Mouse (Mus musculus) myocyte (in vitro differentiated cells): Measurements from ENCODE around the gene Lrrc40.

Experiments used
- E2F4 ChIP-seq: IDR thresholded peaks from one replicate; pipeline ENCODE4 v1.6.1; 2011; ENCODE audit warnings: mild to moderate bottlenecking, control low read depth, moderate library complexity; ENCODE audit not compliant: insufficient read depth
- MYOD1 ChIP-seq, 3 experiments: IDR thresholded peaks; one replicate each; pipeline ENCODE4 v1.6.1; 2011; ENCODE audit warnings: control low read depth in 2 of 3, low read depth in 2 of 3, mild to moderate bottlenecking in 2 of 3, moderate library complexity in 1 of 3; ENCODE audit not compliant: insufficient read length in 2 of 3, control insufficient read depth in 1 of 3
- MYOG ChIP-seq, 3 experiments: IDR thresholded peaks; one replicate each; pipeline ENCODE4 v1.6.1; 2011; ENCODE audit warnings: control low read depth in 2 of 3, low read depth in 2 of 3, mild to moderate bottlenecking in 2 of 3; ENCODE audit not compliant: insufficient read length in 2 of 3, control insufficient read depth in 1 of 3, insufficient read depth in 1 of 3
- POLR2A ChIP-seq: IDR thresholded peaks from one replicate; pipeline ENCODE4 v1.6.1; 2011; ENCODE audit warnings: low read depth, mild to moderate bottlenecking, control low read depth, moderate library complexity; ENCODE audit not compliant: insufficient read length
- POLR2AphosphoS2 ChIP-seq: IDR thresholded peaks from one replicate; pipeline ENCODE4 v1.6.1; 2011; ENCODE audit warnings: low read depth, control low read depth; ENCODE audit not compliant: insufficient read length
- REST ChIP-seq: IDR thresholded peaks from one replicate; pipeline ENCODE4 v1.6.1; 2011; ENCODE audit warnings: mild to moderate bottlenecking, control low read depth, moderate library complexity; ENCODE audit not compliant: insufficient read depth, insufficient read length
- TCF12 ChIP-seq: IDR thresholded peaks from one replicate; pipeline ENCODE4 v1.6.1; 2011; ENCODE audit warnings: mild to moderate bottlenecking, control low read depth; ENCODE audit not compliant: poor library complexity, insufficient read depth, severe bottlenecking
- USF1 ChIP-seq: IDR thresholded peaks from one replicate; pipeline ENCODE4 v1.6.1; 2011; ENCODE audit warnings: low read depth, mild to moderate bottlenecking, control low read depth, moderate library complexity

DNA sequence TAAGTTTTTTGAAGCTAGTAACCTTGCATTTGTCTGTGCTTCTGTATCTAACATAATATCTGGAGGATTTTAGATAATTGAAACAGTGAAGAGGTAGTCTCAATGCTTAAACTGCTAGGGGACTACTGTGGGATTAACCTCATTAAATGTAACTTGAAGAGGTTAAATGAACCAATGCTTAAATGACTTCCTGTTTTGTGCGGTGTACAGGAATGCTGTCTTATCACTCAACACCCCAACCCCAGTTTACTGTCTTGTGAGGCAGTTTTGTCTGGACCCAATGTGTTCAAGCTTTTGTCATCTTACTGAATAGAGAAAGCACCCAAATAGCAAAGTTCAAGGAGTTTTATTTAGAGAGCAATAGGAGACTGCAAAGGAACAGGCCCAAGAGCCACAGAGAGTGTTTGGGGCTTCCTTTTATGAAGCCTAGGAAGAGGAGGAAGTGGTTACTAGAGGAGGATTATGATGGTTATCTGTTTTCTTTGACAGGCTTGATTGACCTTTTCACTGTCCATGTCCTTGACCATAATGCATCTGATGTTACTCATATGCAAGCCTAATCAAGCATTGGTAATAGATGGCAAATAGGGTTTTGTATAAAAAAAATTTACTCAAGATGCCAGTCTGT, 37.6 kb upstream of the Lrrc40 start:
- TF ChIP-seq POLR2A: no peak
- no peak for TF ChIP-seq POLR2AphosphoS2
- no peak for TF ChIP-seq USF1
- no peak for TF ChIP-seq TCF12
- no peak for TF ChIP-seq REST
- no peak for TF ChIP-seq E2F4
- TF ChIP-seq MYOD1 (IDR thresholded peaks at IDR 0.05; ENCODE audit: control insufficient read depth in 1 of 3, insufficient read length in 2 of 3, low read depth in 2 of 3): no peak
- no peak for TF ChIP-seq MYOG (IDR thresholded peaks at IDR 0.05; ENCODE audit: control insufficient read depth in 1 of 3, insufficient read depth in 1 of 3, insufficient read length in 2 of 3, low read depth in 2 of 3)
